Mouse (Mus musculus) liver, adult 10 weeks (tissue): ENCODE data around the gene Ptpn1. TPM values are rescaled to one million over a fixed set of nuclear protein-coding genes. Genes with fewer than 3 reads are reported as not detected.

ENCODE experiments used
- polyA plus RNA-seq: library from polyadenylated mRNA; stranded (reverse); fragments of 350-450 nt; fragmentation: Illumina TruSeq; extraction: RNeasy Lipid Tissue Mini Kit (QIAGEN cat#74804); gene quantifications from one replicate; pipeline ENCODE4 v1.2.3, GENCODE M21; 2014; ENCODE audit warnings: low read depth, low replicate concordance

Gene Ptpn1
- polyA plus RNA-seq, result 7.1 TPM

GRCm38 (mm10) chr2:167931985-167932726, at the start of gene Ptpn1:
Gene Ptpn1 (plus strand): TSS chr2:167932057.

GRCm38 (mm10) chr2:168009936-168010668, 78.2 kb downstream of the Ptpn1 start, which contains the start of gene Ripor3:
Gene Ripor3 (minus strand): TSS chr2:168010618.

Other genes starting within 250 kb of the Ptpn1 start
- gene Cebpb, start 243.1 kb upstream of the Ptpn1 start, polyA plus RNA-seq, result 21.7 TPM
- gene Tmem189, start 242.2 kb upstream of the Ptpn1 start, polyA plus RNA-seq, result 2.5 TPM
- not detected for gene Ripor3, start 78.6 kb downstream of the Ptpn1 start, polyA plus RNA-seq
- 2.4 TPM for gene Pard6b, start 148.9 kb downstream of the Ptpn1 start, polyA plus RNA-seq